ENCODE assay signal across 27 mouse cellular contexts in the genomic region with DNA sequence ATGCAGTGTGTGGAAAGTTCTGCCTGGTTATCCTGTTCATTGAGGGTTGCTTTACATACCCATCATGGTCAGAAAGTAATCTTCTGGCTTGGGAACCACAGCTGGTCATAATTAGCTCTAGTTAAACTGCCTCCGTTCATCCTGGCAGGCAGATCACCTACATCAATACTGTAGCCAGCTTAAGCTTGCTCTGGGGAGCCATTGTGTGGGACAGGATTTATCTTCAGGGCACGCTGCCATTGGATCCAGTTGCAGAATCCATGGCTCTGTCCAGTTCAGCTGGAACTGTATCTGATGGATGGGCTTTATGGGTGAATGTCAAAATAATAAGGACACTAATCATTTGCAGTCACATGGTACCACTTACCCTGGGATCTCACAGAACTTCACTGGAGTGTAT.
A peak's percentile ranks its signal among the peaks of the same experiment; 100 is the strongest.
DNase-seq lines count a peak whose midpoint lies in the region; TF ChIP-seq lines count a peak whose summit lies in the region.
"Had no signal": no experiment of that assay in that cellular context is flagged by ENCODE, and none has a peak within 500 bp of the region (broad histone marks: within the 10 kb centered on the region; RNA-seq: fewer than 3 reads in every experiment).

No protein-coding gene starts in this region.

- H3K27ac ChIP-seq in gastrocnemius, adult 2 months = no peak overlapping the region
- H3K27ac ChIP-seq: forebrain, embryonic 13.5 days; heart, embryonic 10.5 days; hindbrain, embryonic 15.5 days; limb, embryonic 15.5 days; liver, embryonic 15.5 days; lung, embryonic 15.5 days; midbrain, embryonic 15.5 days; neural tube, embryonic 13.5 days; stomach, embryonic 15.5 days had no signal

- no peak overlapping the region for H3K4me3 ChIP-seq in gastrocnemius, adult 2 months
- H3K4me3 ChIP-seq: forebrain, embryonic 13.5 days; heart, embryonic 10.5 days; hindbrain, embryonic 15.5 days; limb, embryonic 15.5 days; liver, embryonic 15.5 days; lung, embryonic 15.5 days; midbrain, embryonic 15.5 days; myocyte; neural tube, embryonic 13.5 days; stomach, embryonic 15.5 days had no signal

- peak; percentile 26 for DNase-seq in adrenal gland, postnatal 10 days
- DNase-seq in adrenal gland, adult 18-20 months (ENCODE audit: low spot score in 2 of 2) = no peak
- DNase-seq in gastrocnemius, adult 2 months = peak; percentile 16
- DNase-seq in gastrocnemius, adult 8-10 months (ENCODE audit: low spot score in 2 of 2) = no peak
- peak; percentile 2 for DNase-seq in ovary, postnatal 14 days (ENCODE audit: low spot score)
- no peak for DNase-seq in ovary, adult 18-20 months (ENCODE audit: low spot score)
- DNase-seq in skeletal muscle tissue, adult 2 months (ENCODE audit: low read depth, low spot score) = peak; percentile 1
- DNase-seq in lung, postnatal 36 days = no peak
- DNase-seq: cerebellum, adult 11-12 months; cerebellum, postnatal 10 days; heart, postnatal 4 days; kidney, adult 8-10 months; layer of hippocampus, adult 9-11 months; left cerebral cortex, postnatal 4 days; right cerebral cortex, adult 18-20 months; right cerebral cortex, postnatal 4 days; thymus, postnatal 36 days had no signal

- TF ChIP-seq CTCF in gastrocnemius, adult 2 months (IDR thresholded peaks at IDR 0.05) = no peak

- intact Hi-C loops in gastrocnemius, adult 2 months (cut with DNase I) = no loop called here

Comparison
In these comparisons a context has a peak if more than half of its experiments do, and no peak if none do; other contexts are left out.
1. DNase-seq: peak in adrenal gland, postnatal 10 days (single experiment), gastrocnemius, adult 2 months (single experiment), ovary, postnatal 14 days (single experiment) and skeletal muscle tissue, adult 2 months (single experiment); none in adrenal gland, adult 18-20 months (0 of 2), gastrocnemius, adult 8-10 months (0 of 2), ovary, adult 18-20 months (single experiment) and lung, postnatal 36 days (single experiment).